Mouse (Mus musculus): ENCODE results near the gene Fbln1. TPM values are rescaled to one million over a fixed set of nuclear protein-coding genes. Genes with fewer than 3 reads are reported as not detected.

Gene Fbln1
- polyA plus RNA-seq, 1 experiment: 48.1 TPM

GRCm38 (mm10) chr15:85241856-85242255 is 36.1 kb downstream of the Fbln1 start:
- no peak overlapping the region for H3K9ac ChIP-seq (ENCODE audit: low read depth, poor library complexity, severe bottlenecking)
- H3K9me3 ChIP-seq (replicated peaks; ENCODE audit: control insufficient read depth, insufficient read depth, low read length, poor library complexity, severe bottlenecking): no peaks in the 10 kb centered on the region
- no peak overlapping the region for H3K4me3 ChIP-seq (ENCODE audit: low read depth, low read length)
- H3K4me1 ChIP-seq (ENCODE audit: control insufficient read depth, insufficient read depth, low read length): no peaks in the 10 kb centered on the region
- TF ChIP-seq POLR2A (IDR thresholded peaks at IDR 0.05; ENCODE audit: insufficient read depth, low read length): no peak
- no peak for TF ChIP-seq CTCF (IDR thresholded peaks at IDR 0.05; ENCODE audit: low read depth, low read length)
- no peak for TF ChIP-seq EP300 (IDR thresholded peaks at IDR 0.05; ENCODE audit: insufficient read depth, low read depth, low read length)
- no peaks in the 10 kb centered on the region for H3K27me3 ChIP-seq (ENCODE audit: control insufficient read depth, insufficient read depth, low read length, poor library complexity, severe bottlenecking)
- peaks cover 7% of the 10 kb centered on the region; the same call in 1 of the 2 replicates for H3K36me3 ChIP-seq (ENCODE audit: control insufficient read depth, insufficient read depth, low read length, poor library complexity, severe bottlenecking)
- H3K27ac ChIP-seq (ENCODE audit: insufficient read depth, low read length): no peak overlapping the region

DNA sequence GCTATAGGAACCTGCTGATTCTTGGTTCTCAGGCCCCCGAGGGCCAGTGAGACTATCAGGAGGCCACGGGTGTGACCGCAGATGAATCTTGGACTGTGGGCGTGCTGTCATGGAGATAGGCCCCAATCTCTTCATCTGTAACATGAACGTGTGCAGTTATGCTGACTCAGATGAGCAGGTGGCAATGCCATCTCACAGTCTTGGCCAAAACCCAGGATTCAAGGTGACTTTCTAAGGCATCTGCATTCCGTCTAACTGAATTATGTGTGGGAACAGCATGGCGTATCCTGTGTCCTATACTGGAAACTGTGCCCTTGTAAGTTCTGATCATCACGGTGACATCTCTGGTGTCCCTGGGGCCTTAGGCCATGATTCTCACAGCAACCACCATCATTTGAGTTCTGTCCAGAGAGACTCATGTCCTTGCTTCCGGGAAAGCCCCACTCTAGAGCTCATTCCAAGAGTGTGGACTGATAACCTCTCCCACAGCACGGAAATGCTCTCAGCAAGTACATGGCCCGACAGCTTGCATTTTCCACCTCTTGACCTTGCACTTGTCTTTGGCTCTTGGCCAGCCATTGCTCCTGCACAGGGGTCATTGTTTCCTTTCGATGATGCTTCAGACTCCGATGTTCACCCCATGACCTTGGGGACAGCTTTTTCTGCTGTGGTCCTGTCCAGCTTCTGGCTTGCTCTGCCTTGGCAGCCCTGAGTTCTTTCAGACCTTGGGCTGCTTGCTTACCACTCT is 38.8 kb downstream of the Fbln1 start:
- H3K4me1 ChIP-seq (ENCODE audit: control insufficient read depth, insufficient read depth, low read length): no peaks in the 10 kb centered on the region
- H3K27ac ChIP-seq (ENCODE audit: insufficient read depth, low read length): no peak overlapping the region
- no peak overlapping the region for H3K4me3 ChIP-seq (ENCODE audit: low read depth, low read length)
- no peak for TF ChIP-seq POLR2A (IDR thresholded peaks at IDR 0.05; ENCODE audit: insufficient read depth, low read length)
- no peak for TF ChIP-seq CTCF (IDR thresholded peaks at IDR 0.05; ENCODE audit: low read depth, low read length)
- no peak for TF ChIP-seq EP300 (IDR thresholded peaks at IDR 0.05; ENCODE audit: insufficient read depth, low read depth, low read length)
- H3K9me3 ChIP-seq (replicated peaks; ENCODE audit: control insufficient read depth, insufficient read depth, low read length, poor library complexity, severe bottlenecking): no peaks in the 10 kb centered on the region
- no peaks in the 10 kb centered on the region for H3K36me3 ChIP-seq (ENCODE audit: control insufficient read depth, insufficient read depth, low read length, poor library complexity, severe bottlenecking)
- no peak overlapping the region for H3K9ac ChIP-seq (ENCODE audit: low read depth, poor library complexity, severe bottlenecking)
- no peaks in the 10 kb centered on the region for H3K27me3 ChIP-seq (ENCODE audit: control insufficient read depth, insufficient read depth, low read length, poor library complexity, severe bottlenecking)

DNA sequence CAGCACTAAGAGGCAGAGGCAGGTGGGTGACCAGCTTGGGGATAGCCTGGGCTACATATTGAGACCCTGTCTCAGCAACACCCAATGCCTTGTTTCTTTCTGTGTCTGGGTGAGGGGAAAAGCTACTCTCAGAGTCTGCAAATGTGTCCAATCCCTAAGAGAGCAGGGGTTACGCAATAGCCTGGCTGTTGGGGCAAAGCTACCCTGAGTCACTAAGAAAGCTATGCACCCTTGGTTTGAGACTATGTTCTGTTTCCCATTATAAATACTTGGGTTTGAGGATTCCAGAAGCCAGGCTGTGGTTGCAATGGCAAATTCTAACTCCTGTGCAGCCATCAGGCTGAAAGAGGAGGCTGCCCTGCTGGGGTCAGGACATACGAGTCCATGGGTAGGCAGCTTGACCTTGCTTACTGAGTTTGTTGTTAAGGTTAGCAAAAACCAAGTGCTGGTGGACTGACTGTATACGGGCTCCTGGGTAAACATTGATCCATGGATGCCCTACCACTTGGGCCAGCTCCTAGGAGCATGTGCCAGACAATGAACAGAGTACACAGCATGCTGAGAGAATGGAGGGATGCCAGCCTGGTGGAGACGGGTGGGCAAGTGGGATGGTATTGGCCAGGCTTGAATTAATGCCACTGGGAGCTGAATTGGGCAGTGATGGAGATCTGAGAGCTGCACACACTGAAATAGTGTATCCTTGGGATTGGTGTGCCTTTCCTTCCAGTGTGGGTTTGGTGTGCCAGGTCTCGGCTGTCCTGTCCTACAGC is 39.7 kb downstream of the Fbln1 start:
- TF ChIP-seq POLR2A (IDR thresholded peaks at IDR 0.05; ENCODE audit: insufficient read depth, low read length): no peak
- TF ChIP-seq CTCF (IDR thresholded peaks at IDR 0.05; ENCODE audit: low read depth, low read length): no peak
- no peak for TF ChIP-seq EP300 (IDR thresholded peaks at IDR 0.05; ENCODE audit: insufficient read depth, low read depth, low read length)
- Histone ChIP-seq H3K9ac (ENCODE audit: low read depth, poor library complexity, severe bottlenecking) (no peak overlapping the region), H3K9me3 (replicated peaks; ENCODE audit: control insufficient read depth, insufficient read depth, low read length, poor library complexity, severe bottlenecking) (no peaks in the 10 kb centered on the region), H3K4me3 (ENCODE audit: low read depth, low read length) (no peak overlapping the region), H3K4me1 (ENCODE audit: control insufficient read depth, insufficient read depth, low read length) (no peaks in the 10 kb centered on the region), H3K27me3 (ENCODE audit: control insufficient read depth, insufficient read depth, low read length, poor library complexity, severe bottlenecking) (no peaks in the 10 kb centered on the region), H3K36me3 (ENCODE audit: control insufficient read depth, insufficient read depth, low read length, poor library complexity, severe bottlenecking) (no peaks in the 10 kb centered on the region), H3K27ac (ENCODE audit: insufficient read depth, low read length) (no peak overlapping the region)

- H3K4me3 ChIP-seq (ENCODE audit: low read depth, low read length): no peak overlapping the region
- H3K9me3 ChIP-seq (replicated peaks; ENCODE audit: control insufficient read depth, insufficient read depth, low read length, poor library complexity, severe bottlenecking): no peaks in the 10 kb centered on the region
- no peaks in the 10 kb centered on the region for H3K36me3 ChIP-seq (ENCODE audit: control insufficient read depth, insufficient read depth, low read length, poor library complexity, severe bottlenecking)
- H3K4me1 ChIP-seq (ENCODE audit: control insufficient read depth, insufficient read depth, low read length): no peaks in the 10 kb centered on the region
- TF ChIP-seq POLR2A (IDR thresholded peaks at IDR 0.05; ENCODE audit: insufficient read depth, low read length): no peak
- TF ChIP-seq CTCF (IDR thresholded peaks at IDR 0.05; ENCODE audit: low read depth, low read length): no peak
- no peak for TF ChIP-seq EP300 (IDR thresholded peaks at IDR 0.05; ENCODE audit: insufficient read depth, low read depth, low read length)
- no peaks in the 10 kb centered on the region for H3K27me3 ChIP-seq (ENCODE audit: control insufficient read depth, insufficient read depth, low read length, poor library complexity, severe bottlenecking)
- H3K9ac ChIP-seq (ENCODE audit: low read depth, poor library complexity, severe bottlenecking): no peak overlapping the region
- H3K27ac ChIP-seq (ENCODE audit: insufficient read depth, low read length): no peak overlapping the region
These were observed 40.3 kb downstream of the Fbln1 start for GRCm38 (mm10) chr15:85246016-85246415.

- Histone ChIP-seq H3K27ac (ENCODE audit: insufficient read depth, low read length) (no peak overlapping the region), H3K36me3 (ENCODE audit: control insufficient read depth, insufficient read depth, low read length, poor library complexity, severe bottlenecking) (no peaks in the 10 kb centered on the region), H3K27me3 (ENCODE audit: control insufficient read depth, insufficient read depth, low read length, poor library complexity, severe bottlenecking) (no peaks in the 10 kb centered on the region)
These were observed 41.2 kb downstream of the Fbln1 start for GRCm38 (mm10) chr15:85246936-85247335.

DNA sequence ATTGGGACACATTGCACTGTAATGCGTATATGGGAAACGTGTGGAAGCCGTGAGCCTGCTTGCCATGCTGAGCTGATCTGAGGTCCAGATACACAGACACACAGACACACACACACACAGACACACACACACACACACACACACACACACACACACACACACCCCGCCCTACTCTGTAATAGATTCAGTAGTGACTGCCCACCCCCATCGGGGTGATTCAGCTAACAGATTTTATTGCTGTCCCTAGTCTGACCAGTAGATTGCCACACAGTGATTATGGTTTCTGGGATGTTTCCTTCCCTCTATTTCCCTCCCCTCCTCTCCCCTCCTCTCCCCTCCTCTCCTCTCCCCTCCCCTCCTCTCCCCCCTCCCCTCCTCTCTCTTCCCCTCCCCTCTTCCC is 42.6 kb downstream of the Fbln1 start:
- TF ChIP-seq CTCF (IDR thresholded peaks at IDR 0.05; ENCODE audit: low read depth, low read length) (no peak), POLR2A (IDR thresholded peaks at IDR 0.05; ENCODE audit: insufficient read depth, low read length) (no peak), EP300 (IDR thresholded peaks at IDR 0.05; ENCODE audit: insufficient read depth, low read depth, low read length) (no peak)
- Histone ChIP-seq H3K27me3 (ENCODE audit: control insufficient read depth, insufficient read depth, low read length, poor library complexity, severe bottlenecking) (no peaks in the 10 kb centered on the region), H3K27ac (ENCODE audit: insufficient read depth, low read length) (no peak overlapping the region), H3K9ac (ENCODE audit: low read depth, poor library complexity, severe bottlenecking) (no peak overlapping the region), H3K4me3 (ENCODE audit: low read depth, low read length) (no peak overlapping the region), H3K4me1 (ENCODE audit: control insufficient read depth, insufficient read depth, low read length) (no peaks in the 10 kb centered on the region), H3K36me3 (ENCODE audit: control insufficient read depth, insufficient read depth, low read length, poor library complexity, severe bottlenecking) (no peaks in the 10 kb centered on the region), H3K9me3 (replicated peaks; ENCODE audit: control insufficient read depth, insufficient read depth, low read length, poor library complexity, severe bottlenecking) (no peaks in the 10 kb centered on the region)

More at GRCm38 (mm10) chr15:85246936-85247335, 41.2 kb downstream of the Fbln1 start:
- no peak overlapping the region for H3K9ac ChIP-seq (ENCODE audit: low read depth, poor library complexity, severe bottlenecking)
- H3K9me3 ChIP-seq (replicated peaks; ENCODE audit: control insufficient read depth, insufficient read depth, low read length, poor library complexity, severe bottlenecking): no peaks in the 10 kb centered on the region
- no peak overlapping the region for H3K4me3 ChIP-seq (ENCODE audit: low read depth, low read length)
- H3K4me1 ChIP-seq (ENCODE audit: control insufficient read depth, insufficient read depth, low read length): no peaks in the 10 kb centered on the region
- TF ChIP-seq CTCF (IDR thresholded peaks at IDR 0.05; ENCODE audit: low read depth, low read length) (no peak), EP300 (IDR thresholded peaks at IDR 0.05; ENCODE audit: insufficient read depth, low read depth, low read length) (no peak), POLR2A (IDR thresholded peaks at IDR 0.05; ENCODE audit: insufficient read depth, low read length) (no peak)
